28 mouse cellular contexts compared by ENCODE assay signal in the genomic region with DNA sequence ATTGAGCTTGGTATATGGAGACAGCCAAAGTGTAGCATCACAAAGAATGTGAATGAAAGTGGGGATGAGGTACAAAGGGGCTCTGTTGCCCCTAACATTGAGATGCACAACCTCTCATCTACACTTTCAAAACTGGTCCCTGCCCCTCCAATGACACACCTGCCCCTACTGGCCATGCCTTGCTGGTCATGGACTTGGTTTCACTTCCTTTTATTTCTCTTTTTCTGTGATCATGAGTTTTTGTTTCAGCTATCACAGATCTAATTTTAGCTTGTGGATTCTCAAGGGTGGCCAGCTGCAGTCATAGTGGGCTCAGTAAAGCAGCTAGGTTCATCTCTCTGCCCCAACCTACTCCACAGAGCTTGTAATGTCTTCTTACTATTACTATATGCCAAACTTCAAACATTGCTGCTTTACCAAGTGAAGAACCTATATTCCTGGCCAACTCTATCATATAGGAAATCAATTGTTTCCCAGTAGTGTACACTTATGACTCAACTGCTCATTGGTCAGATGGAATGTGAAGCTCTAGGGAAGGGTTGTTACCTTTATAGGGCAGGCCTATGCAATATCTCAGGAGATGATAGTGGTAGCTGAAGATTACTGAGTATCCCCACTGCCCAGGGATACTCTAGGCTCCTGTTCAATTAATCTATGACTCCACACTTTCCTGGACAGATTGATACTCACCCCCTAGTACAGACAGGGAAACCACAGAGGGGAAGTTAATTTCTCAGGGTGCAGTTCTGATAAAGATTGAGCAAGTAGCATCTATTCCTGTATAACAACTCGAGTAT.
DNase-seq lines count a peak whose midpoint lies in the region; ATAC-seq lines count a peak whose summit lies in the region.
"Had no signal": no experiment of that assay in that cellular context is flagged by ENCODE, and none has a peak within 500 bp of the region (broad histone marks: within the 10 kb centered on the region; RNA-seq: fewer than 3 reads in every experiment).

No protein-coding gene starts in this region.

- no peaks in the 10 kb centered on the region for H3K27me3 ChIP-seq in hindbrain, embryonic 11.5 days (ENCODE audit: control insufficient read depth, insufficient read depth, low read length)
- no peaks in the 10 kb centered on the region for H3K27me3 ChIP-seq in midbrain, embryonic 15.5 days (replicated peaks)
- H3K27me3 ChIP-seq: embryonic facial prominence, embryonic 15.5 days; forebrain, embryonic 15.5 days; heart, embryonic 13.5 days; hindbrain, embryonic 12.5 days; limb, embryonic 12.5 days; liver, embryonic 12.5 days; neural tube, embryonic 15.5 days; Patski had no signal

- no peaks in the 10 kb centered on the region for H3K36me3 ChIP-seq in hindbrain, embryonic 11.5 days (ENCODE audit: control insufficient read depth, insufficient read depth, low read length)
- no peaks in the 10 kb centered on the region for H3K36me3 ChIP-seq in midbrain, embryonic 15.5 days (replicated peaks)
- H3K36me3 ChIP-seq: embryonic facial prominence, embryonic 15.5 days; forebrain, embryonic 15.5 days; heart, embryonic 13.5 days; hindbrain, embryonic 12.5 days; limb, embryonic 12.5 days; liver, embryonic 12.5 days; midbrain, embryonic 10.5 days; neural tube, embryonic 15.5 days had no signal

- peak; percentile 78 to 83 for DNase-seq in B cell, adult 2 months
- peak; percentile 2 for DNase-seq in T-cell, adult 2 months (ENCODE audit: low spot score)
- peak; percentile 12 to 40 for DNase-seq in spleen, postnatal 14 days (ENCODE audit: low spot score in 2 of 2)
- DNase-seq in hindbrain, embryonic 11.5 days (ENCODE audit: low spot score) = no peak
- DNase-seq in ovary, postnatal 36 days (ENCODE audit: low spot score) = no peak
- DNase-seq: adrenal gland, adult 2 months; cerebellum, adult 8-10 months; gastrocnemius, postnatal 14 days; heart, postnatal 14 days; kidney, adult 2 months; layer of hippocampus, postnatal 36 days; lung, adult 2 months had no signal

- H3K27ac ChIP-seq in hindbrain, embryonic 11.5 days (ENCODE audit: low read depth, low read length) = no peak overlapping the region
- H3K27ac ChIP-seq in midbrain, embryonic 15.5 days = no peak overlapping the region
- H3K27ac ChIP-seq: embryonic facial prominence, embryonic 15.5 days; forebrain, embryonic 15.5 days; heart, adult 2 months; heart, embryonic 13.5 days; hindbrain, embryonic 12.5 days; kidney, postnatal 0 days; limb, embryonic 12.5 days; liver, embryonic 12.5 days; macrophage; midbrain, embryonic 10.5 days; neural tube, embryonic 15.5 days had no signal

- peak; percentile 95 for ATAC-seq in neutrophil, adult 5-6 weeks (ENCODE audit: extremely low read depth, insufficient number of reproducible peaks, low FRiP score, poor library complexity, severe bottlenecking)
- no peak for ATAC-seq in hindbrain, embryonic 11.5 days (ENCODE audit: low FRiP score)
- no peak for ATAC-seq in midbrain, embryonic 15.5 days (replicated peaks)
- ATAC-seq: CD4-positive, CD25-positive, alpha-beta regulatory T cell, adult 4 months; forebrain, embryonic 15.5 days; inflammation-experienced regulatory T-cells, adult 6 months; liver, embryonic 12.5 days; Patski had no signal

- H3K4me1 ChIP-seq in hindbrain, embryonic 11.5 days (replicated peaks; ENCODE audit: control insufficient read depth, insufficient read depth, low read length) = no peaks in the 10 kb centered on the region
- H3K4me1 ChIP-seq in midbrain, embryonic 15.5 days = no peaks in the 10 kb centered on the region
- H3K4me1 ChIP-seq: embryonic facial prominence, embryonic 15.5 days; forebrain, embryonic 15.5 days; heart, embryonic 13.5 days; hindbrain, embryonic 12.5 days; limb, embryonic 12.5 days; liver, embryonic 12.5 days; midbrain, embryonic 10.5 days; neural tube, embryonic 15.5 days had no signal

- no peaks in the 10 kb centered on the region for H3K9me3 ChIP-seq in hindbrain, embryonic 11.5 days (ENCODE audit: control insufficient read depth, low read length)
- H3K9me3 ChIP-seq in midbrain, embryonic 15.5 days = no peaks in the 10 kb centered on the region
- H3K9me3 ChIP-seq: embryonic facial prominence, embryonic 15.5 days; forebrain, embryonic 15.5 days; heart, embryonic 13.5 days; hindbrain, embryonic 12.5 days; limb, embryonic 12.5 days; liver, embryonic 12.5 days; midbrain, embryonic 10.5 days; neural tube, embryonic 15.5 days had no signal

- WGBS in hindbrain, embryonic 11.5 days = 21% methylated on average over 1 of the region's 1 CpGs
- 38% methylated on average over 1 of the region's 1 CpGs for WGBS in midbrain, embryonic 15.5 days

- H3K4me2 ChIP-seq in hindbrain, embryonic 11.5 days (replicated peaks; ENCODE audit: low read depth, low read length) = no peak overlapping the region
- no peak overlapping the region for H3K4me2 ChIP-seq in midbrain, embryonic 15.5 days
- H3K4me2 ChIP-seq: embryonic facial prominence, embryonic 15.5 days; forebrain, embryonic 15.5 days; heart, embryonic 13.5 days; hindbrain, embryonic 12.5 days; limb, embryonic 12.5 days; liver, embryonic 12.5 days; neural tube, embryonic 15.5 days had no signal

- no peak overlapping the region for H3K9ac ChIP-seq in hindbrain, embryonic 11.5 days (ENCODE audit: low read depth, low read length)
- H3K9ac ChIP-seq in midbrain, embryonic 15.5 days = no peak overlapping the region
- H3K9ac ChIP-seq: embryonic facial prominence, embryonic 15.5 days; forebrain, embryonic 15.5 days; heart, embryonic 13.5 days; hindbrain, embryonic 12.5 days; limb, embryonic 12.5 days; liver, embryonic 12.5 days; neural tube, embryonic 15.5 days had no signal

- H3K4me3 ChIP-seq in hindbrain, embryonic 11.5 days (ENCODE audit: low read depth, low read length) = no peak overlapping the region
- H3K4me3 ChIP-seq in midbrain, embryonic 15.5 days = no peak overlapping the region
- H3K4me3 ChIP-seq: embryonic facial prominence, embryonic 15.5 days; forebrain, embryonic 15.5 days; heart, adult 2 months; heart, embryonic 13.5 days; hindbrain, embryonic 12.5 days; limb, embryonic 12.5 days; liver, embryonic 12.5 days; midbrain, embryonic 10.5 days; neural tube, embryonic 15.5 days had no signal

Comparison
In these comparisons a context has a peak if more than half of its experiments do, and no peak if none do; other contexts are left out.
1. DNase-seq: peak in B cell, adult 2 months (2 of 2), T-cell, adult 2 months (single experiment) and spleen, postnatal 14 days (2 of 2); none in hindbrain, embryonic 11.5 days (single experiment) and ovary, postnatal 36 days (single experiment).